Mouse (Mus musculus): ENCODE measurements around the gene Sh3kbp1. TPM values are rescaled to one million over a fixed set of nuclear protein-coding genes. Genes with fewer than 3 reads are reported as not detected.

Gene Sh3kbp1
- polyA plus RNA-seq, 1 experiment from 2014 or later: 14.4 TPM

GRCm38 (mm10) chrX:159772137-159772536, 145.1 kb downstream of the Sh3kbp1 start:
- POLR2A ChIA-PET: no interaction called here
- TF ChIP-seq CTCF (IDR thresholded peaks at IDR 0.05): no peak
- in situ Hi-C loops (cut with MboI; ENCODE audit: low pct_unique_long_range_greater_than_20kb): no loop called here
- peaks cover 3% of the 10 kb centered on the region for H3K27me3 ChIP-seq
- DNase-seq (ENCODE audit: low read depth, low spot score) (no peak), ATAC-seq (no peak)
- CTCF ChIA-PET: interaction anchor here (0.7 kb wide), 1 partner anchor 21 kb away, joined by 3 read pairs; no protein-coding TSS in a partner anchor

GRCm38 (mm10) chrX:159775042-159775441, 148.0 kb downstream of the Sh3kbp1 start:
- no peak for TF ChIP-seq CTCF (IDR thresholded peaks at IDR 0.05)
- H3K27me3 ChIP-seq: peaks cover 3% of the 10 kb centered on the region
- ATAC-seq: no peak
- ChIA-PET POLR2A (no interaction called here), CTCF (no interaction called here)
- DNase-seq (ENCODE audit: low read depth, low spot score): no peak
- in situ Hi-C loops (cut with MboI; ENCODE audit: low pct_unique_long_range_greater_than_20kb): no loop called here

GRCm38 (mm10) chrX:159778787-159779186, 151.7 kb downstream of the Sh3kbp1 start:
- peaks cover 7% of the 10 kb centered on the region for H3K27me3 ChIP-seq
- DNase-seq (ENCODE audit: low read depth, low spot score) (no peak), ATAC-seq (no peak)
- no peak for TF ChIP-seq CTCF (IDR thresholded peaks at IDR 0.05)
- in situ Hi-C loops (cut with MboI; ENCODE audit: low pct_unique_long_range_greater_than_20kb): no loop called here
- POLR2A ChIA-PET: no interaction called here
- CTCF ChIA-PET: no interaction called here

GRCm38 (mm10) chrX:159790516-159790915, 163.4 kb downstream of the Sh3kbp1 start:
- in situ Hi-C loops (cut with MboI; ENCODE audit: low pct_unique_long_range_greater_than_20kb): no loop called here
- ATAC-seq (no peak), DNase-seq (ENCODE audit: low read depth, low spot score) (no peak)
- POLR2A ChIA-PET: interaction anchor here (0.7 kb wide), 1 partner anchor 378 kb away, joined by 3 read pairs; no protein-coding TSS in a partner anchor
- H3K27me3 ChIP-seq: peaks cover 8% of the 10 kb centered on the region
- TF ChIP-seq CTCF (IDR thresholded peaks at IDR 0.05): no peak
- CTCF ChIA-PET: no interaction called here

GRCm38 (mm10) chrX:159795603-159796002, 168.5 kb downstream of the Sh3kbp1 start:
- in situ Hi-C loops (cut with MboI; ENCODE audit: low pct_unique_long_range_greater_than_20kb): no loop called here
- H3K27me3 ChIP-seq: peaks cover 23% of the 10 kb centered on the region
- POLR2A ChIA-PET: interaction anchor here (0.7 kb wide), 1 partner anchor 86 kb away, joined by 5 read pairs; no protein-coding TSS in a partner anchor
- DNase-seq (ENCODE audit: low read depth, low spot score) (no peak), ATAC-seq (no peak)
- no peak for TF ChIP-seq CTCF (IDR thresholded peaks at IDR 0.05)
- CTCF ChIA-PET: interaction anchor here (1.1 to 1.2 kb wide), 2 partner anchors 86 to 145 kb away, joined by 3 read pairs; no protein-coding TSS in a partner anchor

GRCm38 (mm10) chrX:159804371-159804770, 177.3 kb downstream of the Sh3kbp1 start:
- H3K27me3 ChIP-seq: peaks cover 4% of the 10 kb centered on the region
- POLR2A ChIA-PET: no interaction called here
- no peak for DNase-seq (ENCODE audit: low read depth, low spot score)
- ATAC-seq: no peak
- CTCF ChIA-PET: no interaction called here
- no peak for TF ChIP-seq CTCF (IDR thresholded peaks at IDR 0.05)
- in situ Hi-C loops (cut with MboI; ENCODE audit: low pct_unique_long_range_greater_than_20kb): no loop called here

GRCm38 (mm10) chrX:159809510-159809909, 182.4 kb downstream of the Sh3kbp1 start:
- peaks cover 14% of the 10 kb centered on the region for H3K27me3 ChIP-seq
- POLR2A ChIA-PET: interaction anchor here (0.6 kb wide), 1 partner anchor 103 kb away, joined by 4 read pairs; no protein-coding TSS in a partner anchor
- peak; percentile 54 for ATAC-seq
- in situ Hi-C loops (cut with MboI; ENCODE audit: low pct_unique_long_range_greater_than_20kb): no loop called here
- DNase-seq (ENCODE audit: low read depth, low spot score): no peak
- CTCF ChIA-PET: interaction anchor here (1.5 to 1.6 kb wide), 2 partner anchors 8 to 20 kb away, joined by 3 read pairs; no protein-coding TSS in a partner anchor
- no peak for TF ChIP-seq CTCF (IDR thresholded peaks at IDR 0.05)

- peaks cover 20% of the 10 kb centered on the region for H3K27me3 ChIP-seq
- POLR2A ChIA-PET: no interaction called here
- ATAC-seq (no peak), DNase-seq (ENCODE audit: low read depth, low spot score) (no peak)
- in situ Hi-C loops (cut with MboI; ENCODE audit: low pct_unique_long_range_greater_than_20kb): no loop called here
- CTCF ChIA-PET: no interaction called here
- no peak for TF ChIP-seq CTCF (IDR thresholded peaks at IDR 0.05)
Observed at GRCm38 (mm10) chrX:159810469-159810868, 183.4 kb downstream of the Sh3kbp1 start.

GRCm38 (mm10) chrX:159817508-159817907, 190.4 kb downstream of the Sh3kbp1 start:
- TF ChIP-seq CTCF (IDR thresholded peaks at IDR 0.05): no peak
- no peak for DNase-seq (ENCODE audit: low read depth, low spot score)
- in situ Hi-C loops (cut with MboI; ENCODE audit: low pct_unique_long_range_greater_than_20kb): no loop called here
- CTCF ChIA-PET: interaction anchor here (0.9 to 1.3 kb wide), 2 partner anchors 8 to 102 kb away, joined by 3 read pairs; no protein-coding TSS in a partner anchor
- POLR2A ChIA-PET: no interaction called here
- H3K27me3 ChIP-seq: peaks cover 23% of the 10 kb centered on the region
- no peak for ATAC-seq

- DNase-seq (ENCODE audit: low read depth, low spot score) (no peak), ATAC-seq (no peak)
- CTCF ChIA-PET: no interaction called here
- peaks cover 3% of the 10 kb centered on the region for H3K27me3 ChIP-seq
- in situ Hi-C loops (cut with MboI; ENCODE audit: low pct_unique_long_range_greater_than_20kb): no loop called here
- TF ChIP-seq CTCF (IDR thresholded peaks at IDR 0.05): no peak
- POLR2A ChIA-PET: no interaction called here
Observed at GRCm38 (mm10) chrX:159828135-159828534, 201.1 kb downstream of the Sh3kbp1 start.

GRCm38 (mm10) chrX:159829192-159829852, 202.2 kb downstream of the Sh3kbp1 start:
- in situ Hi-C loops (cut with MboI; ENCODE audit: low pct_unique_long_range_greater_than_20kb): no loop called here
- no peak for TF ChIP-seq CTCF (IDR thresholded peaks at IDR 0.05)
- ChIA-PET POLR2A (no interaction called here), CTCF (interaction anchor here (1.1 kb wide), 1 partner anchor 20 kb away, joined by 3 read pairs; no protein-coding TSS in a partner anchor)
- no peak for DNase-seq (ENCODE audit: low read depth, low spot score)
- no peak for ATAC-seq
- peaks cover 8% of the 10 kb centered on the region for H3K27me3 ChIP-seq
